Mouse (Mus musculus) liver, embryonic 12.5 days (tissue): ENCODE measurements around the gene Arhgef3. TPM values are rescaled to one million over a fixed set of nuclear protein-coding genes. Genes with fewer than 3 reads are reported as not detected.
"Not testable (repeated sequence)": the region's sequence is repeated elsewhere in the genome, so short reads cannot be mapped to it uniquely, and the experiment has no call there.

ENCODE experiments used
- ATAC-seq: fragments of 200-750 bp; cut with Nextera tagmentation; 2 replicates; pipeline ENCODE4 v1.8.0; 2017; ENCODE audit warnings: moderate number of reproducible peaks, mild to moderate bottlenecking, moderate library complexity
- H3K27ac ChIP-seq: fragments of 300-500 bp; sonication (generic); 2 replicates; pipeline ENCODE4 v1.5.1; 2016; ENCODE audit warnings: mild to moderate bottlenecking
- H3K27me3 ChIP-seq: fragments of 300-500 bp; sonication (generic); replicated peaks from 2 replicates; pipeline ENCODE4 v1.6.1; 2016; ENCODE audit warnings: mild to moderate bottlenecking, moderate library complexity
- H3K36me3 ChIP-seq: fragments of 300-500 bp; sonication (generic); 2 replicates; pipeline ENCODE4 v1.6.1; 2016; ENCODE audit warnings: mild to moderate bottlenecking, moderate library complexity
- H3K4me1 ChIP-seq: fragments of 300-500 bp; sonication (generic); 2 replicates; pipeline ENCODE4 v1.6.1; 2016
- H3K4me2 ChIP-seq: fragments of 300-500 bp; sonication (generic); 2 replicates; pipeline ENCODE4 v1.6.1; 2016; ENCODE audit warnings: mild to moderate bottlenecking, moderate library complexity
- H3K4me3 ChIP-seq: fragments of 300-500 bp; sonication (generic); 2 replicates; pipeline ENCODE4 v1.5.1; 2016; ENCODE audit warnings: mild to moderate bottlenecking, moderate library complexity
- H3K9ac ChIP-seq: fragments of 300-500 bp; sonication (generic); 2 replicates; pipeline ENCODE4 v1.6.1; 2016; ENCODE audit warnings: mild to moderate bottlenecking, moderate library complexity
- H3K9me3 ChIP-seq: fragments of 300-500 bp; sonication (generic); replicated peaks from 2 replicates; pipeline ENCODE4 v1.6.1; 2016; ENCODE audit warnings: mild to moderate bottlenecking, moderate library complexity
- whole genome bisulfite sequencing: fragments of 180-500 bp; shearing (Covaris S2); methylation state at CpG from one replicate; pipeline ENCODE4 v1.1.7; 2016; ENCODE audit not compliant: insufficient replicate concordance; 5-methylcytosine and 5-hydroxymethylcytosine counted together
- polyA plus RNA-seq: library from polyadenylated mRNA; unstranded; fragments of >200 nt; fragmentation: Nextera tagmentation; extraction: Ambion mirVana; gene quantifications from 2 replicates; pipeline ENCODE4 v1.2.1, GENCODE M21; 2016

Gene Arhgef3
- polyA plus RNA-seq, 1 experiment from 2014 or later, result 5.6 TPM

GRCm38 (mm10) chr14:27237522-27238187, 123.0 kb downstream of the Arhgef3 start:
- Histone ChIP-seq H3K4me3 (peak overlapping the region; percentile 13; the same call in 1 of the 2 replicates), H3K4me2 (peak overlapping the region; percentile 37), H3K9ac (no peak overlapping the region), H3K27me3 (no peaks in the 10 kb centered on the region; the same call in 1 of the 2 replicates), H3K4me1 (0 out of 2 replicates have a peak, but pooled peaks cover 5% of the 10 kb centered on the region), H3K27ac (no peak overlapping the region), H3K9me3 (no peaks in the 10 kb centered on the region), H3K36me3 (no peaks in the 10 kb centered on the region)
- 25% methylated on average over 12 of the region's 12 CpGs for WGBS
- no peak for ATAC-seq

GRCm38 (mm10) chr14:27238600-27239118, 124.0 kb downstream of the Arhgef3 start:
- no peak overlapping the region for H3K9ac ChIP-seq
- 0 out of 2 replicates have a peak, but pooled peaks cover 5% of the 10 kb centered on the region for H3K4me1 ChIP-seq
- ATAC-seq, result no peak
- 61% methylated on average over 8 of the region's 8 CpGs for WGBS
- H3K27me3 ChIP-seq, result no peaks in the 10 kb centered on the region; the same call in 1 of the 2 replicates
- H3K4me2 ChIP-seq, result no peak overlapping the region
- no peaks in the 10 kb centered on the region for H3K9me3 ChIP-seq
- no peak overlapping the region for H3K4me3 ChIP-seq
- no peaks in the 10 kb centered on the region for H3K36me3 ChIP-seq
- H3K27ac ChIP-seq, result no peak overlapping the region

GRCm38 (mm10) chr14:27239551-27240091, 124.9 kb downstream of the Arhgef3 start:
- 0 out of 2 replicates have a peak, but pooled peaks cover 5% of the 10 kb centered on the region for H3K4me1 ChIP-seq
- H3K27ac ChIP-seq, result no peak overlapping the region
- no peak for ATAC-seq
- no peaks in the 10 kb centered on the region for H3K9me3 ChIP-seq
- 59% methylated on average over 3 of the region's 3 CpGs for WGBS
- no peak overlapping the region for H3K4me3 ChIP-seq
- no peaks in the 10 kb centered on the region; the same call in 1 of the 2 replicates for H3K27me3 ChIP-seq
- H3K9ac ChIP-seq, result no peak overlapping the region
- H3K36me3 ChIP-seq, result no peaks in the 10 kb centered on the region
- no peak overlapping the region for H3K4me2 ChIP-seq

DNA sequence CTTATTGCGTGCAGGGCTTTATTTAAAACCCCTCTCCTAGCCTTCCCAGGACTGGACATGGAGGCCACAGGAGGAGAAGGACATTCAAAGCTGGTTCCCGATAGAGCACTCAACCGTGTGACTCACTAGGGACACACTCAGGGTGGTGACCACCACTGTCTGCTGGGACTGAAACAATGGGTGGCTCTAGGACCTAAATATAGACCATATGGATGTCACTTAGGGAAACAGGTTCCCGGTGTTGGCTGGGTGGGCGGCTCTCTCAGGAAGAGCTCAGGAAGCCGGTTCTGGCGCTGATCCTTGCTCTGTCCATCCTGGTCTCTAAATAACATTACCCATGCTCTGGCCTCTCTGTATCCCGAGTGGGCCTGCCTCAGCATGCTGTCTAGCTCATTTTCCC, 127.6 kb downstream of the Arhgef3 start:
- H3K27me3 ChIP-seq, result no peaks in the 10 kb centered on the region; the same call in 1 of the 2 replicates
- no peak overlapping the region for H3K4me2 ChIP-seq
- H3K36me3 ChIP-seq, result no peaks in the 10 kb centered on the region
- 56% methylated on average over 8 of the region's 8 CpGs for WGBS
- no peaks in the 10 kb centered on the region for H3K9me3 ChIP-seq
- H3K4me1 ChIP-seq, result 0 out of 2 replicates have a peak, but pooled peaks cover 5% of the 10 kb centered on the region
- H3K4me3 ChIP-seq, result no peak overlapping the region
- no peak overlapping the region for H3K27ac ChIP-seq
- no peak overlapping the region for H3K9ac ChIP-seq
- no peak for ATAC-seq

GRCm38 (mm10) chr14:27242769-27243168, 128.1 kb downstream of the Arhgef3 start:
- Histone ChIP-seq H3K9ac (no peak overlapping the region), H3K27ac (no peak overlapping the region), H3K4me1 (0 out of 2 replicates have a peak, but pooled peaks cover 5% of the 10 kb centered on the region), H3K36me3 (no peaks in the 10 kb centered on the region), H3K4me2 (no peak overlapping the region), H3K4me3 (no peak overlapping the region), H3K9me3 (no peaks in the 10 kb centered on the region), H3K27me3 (no peaks in the 10 kb centered on the region; the same call in 1 of the 2 replicates)
- ATAC-seq, result no peak
- WGBS, result 63% methylated on average over 2 of the region's 2 CpGs

DNA sequence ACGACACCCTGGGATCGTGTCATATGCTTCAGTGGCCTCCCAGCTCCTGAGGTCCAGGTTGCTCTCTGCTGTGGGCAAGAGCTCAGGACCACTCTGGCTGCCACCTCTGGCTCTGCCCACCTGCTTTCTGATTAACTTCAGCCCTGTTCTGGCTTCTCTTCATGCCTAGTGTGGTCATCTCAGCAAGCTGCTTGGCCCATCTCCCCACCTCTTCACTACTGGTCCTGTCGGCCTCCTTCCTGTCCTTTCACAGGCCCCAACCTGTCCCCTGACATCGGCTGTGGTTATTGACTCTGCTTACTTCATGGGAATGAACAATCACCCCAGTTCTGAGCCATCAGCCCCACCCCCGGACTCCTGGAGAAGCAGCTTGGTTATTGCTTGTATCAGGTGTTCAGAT, 128.9 kb downstream of the Arhgef3 start:
- H3K4me2 ChIP-seq, result no peak overlapping the region
- no peaks in the 10 kb centered on the region for H3K36me3 ChIP-seq
- no peak overlapping the region for H3K27ac ChIP-seq
- H3K9ac ChIP-seq, result no peak overlapping the region
- no peaks in the 10 kb centered on the region for H3K27me3 ChIP-seq
- H3K9me3 ChIP-seq, result no peaks in the 10 kb centered on the region
- no peaks in the 10 kb centered on the region for H3K4me1 ChIP-seq
- 56% methylated on average over 5 of the region's 5 CpGs for WGBS
- no peak for ATAC-seq
- H3K4me3 ChIP-seq, result no peak overlapping the region

GRCm38 (mm10) chr14:27244898-27245297, 130.2 kb downstream of the Arhgef3 start:
- Histone ChIP-seq H3K4me3 (no peak overlapping the region), H3K36me3 (no peaks in the 10 kb centered on the region), H3K27me3 (no peaks in the 10 kb centered on the region), H3K9ac (no peak overlapping the region), H3K9me3 (no peaks in the 10 kb centered on the region), H3K4me1 (no peaks in the 10 kb centered on the region), H3K4me2 (no peak overlapping the region), H3K27ac (no peak overlapping the region)
- 66% methylated on average over 3 of the region's 3 CpGs for WGBS
- no peak for ATAC-seq

- no peaks in the 10 kb centered on the region for H3K9me3 ChIP-seq
- no peaks in the 10 kb centered on the region for H3K4me1 ChIP-seq
- H3K27me3 ChIP-seq, result no peaks in the 10 kb centered on the region
- no peaks in the 10 kb centered on the region for H3K36me3 ChIP-seq
- H3K4me2 ChIP-seq, result no peak overlapping the region
- 69% methylated on average over 5 of the region's 5 CpGs for WGBS
- no peak overlapping the region for H3K4me3 ChIP-seq
- H3K27ac ChIP-seq, result no peak overlapping the region
- no peak overlapping the region for H3K9ac ChIP-seq
- ATAC-seq, result no peak
Measured at GRCm38 (mm10) chr14:27246424-27246823, 131.7 kb downstream of the Arhgef3 start.

- H3K36me3 ChIP-seq, H3K27me3 ChIP-seq, H3K9ac ChIP-seq, H3K4me3 ChIP-seq, H3K4me1 ChIP-seq, H3K4me2 ChIP-seq, H3K9me3 ChIP-seq, ATAC-seq, H3K27ac ChIP-seq: not testable (repeated sequence)
- 76% methylated on average over 10 of the region's 10 CpGs for WGBS
Measured at GRCm38 (mm10) chr14:27246948-27247347, 132.2 kb downstream of the Arhgef3 start.

GRCm38 (mm10) chr14:27249121-27249520, 134.4 kb downstream of the Arhgef3 start:
- Histone ChIP-seq H3K27ac (no peak overlapping the region), H3K9ac (no peak overlapping the region), H3K27me3 (no peaks in the 10 kb centered on the region), H3K9me3 (no peaks in the 10 kb centered on the region), H3K36me3 (no peaks in the 10 kb centered on the region), H3K4me2 (no peak overlapping the region), H3K4me3 (no peak overlapping the region), H3K4me1 (no peaks in the 10 kb centered on the region)
- ATAC-seq, result no peak
- 56% methylated on average over 1 of the region's 1 CpGs for WGBS

- ATAC-seq, result no peak
- WGBS, result 53% methylated on average over 7 of the region's 7 CpGs
Measured at GRCm38 (mm10) chr14:27250281-27250789, 135.6 kb downstream of the Arhgef3 start.

DNA sequence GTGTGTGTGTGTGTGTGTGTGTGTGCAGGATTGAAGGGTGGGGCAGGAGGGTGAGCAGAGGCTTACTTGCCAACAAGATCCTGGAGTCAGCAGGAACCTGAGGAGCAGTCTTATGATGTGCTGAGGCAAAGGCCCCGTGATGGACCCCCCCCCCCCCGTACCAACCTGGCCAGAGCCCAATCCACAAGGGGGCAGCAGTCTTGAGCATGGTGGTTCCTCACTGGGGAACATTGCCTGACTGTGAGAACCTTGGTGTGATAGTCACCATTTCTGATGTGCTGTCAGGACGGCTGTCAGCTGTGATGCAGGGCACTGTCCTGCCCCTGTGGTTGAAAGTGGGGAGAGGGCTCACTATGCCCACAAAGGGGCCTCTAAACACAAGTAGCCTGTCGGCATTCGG, 138.7 kb downstream of the Arhgef3 start:
- H3K27me3 ChIP-seq, result no peaks in the 10 kb centered on the region
- H3K9me3 ChIP-seq, result no peaks in the 10 kb centered on the region
- 76% methylated on average over 5 of the region's 5 CpGs for WGBS
- no peaks in the 10 kb centered on the region for H3K4me1 ChIP-seq
- no peaks in the 10 kb centered on the region for H3K36me3 ChIP-seq
- H3K4me3 ChIP-seq, result no peak overlapping the region
- ATAC-seq, result no peak
- H3K27ac ChIP-seq, result no peak overlapping the region
- no peak overlapping the region for H3K4me2 ChIP-seq
- no peak overlapping the region for H3K9ac ChIP-seq

More at GRCm38 (mm10) chr14:27250281-27250789, 135.6 kb downstream of the Arhgef3 start:
- Histone ChIP-seq H3K36me3 (no peaks in the 10 kb centered on the region), H3K9ac (no peak overlapping the region), H3K9me3 (no peaks in the 10 kb centered on the region), H3K27ac (no peak overlapping the region), H3K4me3 (no peak overlapping the region), H3K4me1 (no peaks in the 10 kb centered on the region), H3K27me3 (no peaks in the 10 kb centered on the region), H3K4me2 (no peak overlapping the region)
